Mouse (Mus musculus): ENCODE data around the gene Avil. TPM values are rescaled to one million over a fixed set of nuclear protein-coding genes. Genes with fewer than 3 reads are reported as not detected.
"Not testable (repeated sequence)": the region's sequence is repeated elsewhere in the genome, so short reads cannot be mapped to it uniquely, and the experiment has no call there.

The Avil gene
- polyA plus RNA-seq, 1 experiment from 2014 or later = 0.06 TPM

- peaks cover 34% of the 10 kb centered on the region for H3K36me3 ChIP-seq
- H3K9me3 ChIP-seq (replicated peaks) = no peaks in the 10 kb centered on the region
- H3K4me1 ChIP-seq = peaks cover 43% of the 10 kb centered on the region
- no peak overlapping the region for H3K27ac ChIP-seq
- H3K4me3 ChIP-seq = no peak overlapping the region
- H3K27me3 ChIP-seq (ENCODE audit: low read depth, poor library complexity, severe bottlenecking) = peaks cover 59% of the 10 kb centered on the region
- WGBS = 47% methylated on average over 5 of the region's 5 CpGs
- DNase-seq (ENCODE audit: low spot score) = no peak
Observed at GRCm38 (mm10) chr10:127061085-127061484, 60.6 kb downstream of the Avil start.

- peaks cover 44% of the 10 kb centered on the region for H3K4me1 ChIP-seq
- H3K27ac ChIP-seq = no peak overlapping the region
- H3K27me3 ChIP-seq (ENCODE audit: low read depth, poor library complexity, severe bottlenecking) = peaks cover 56% of the 10 kb centered on the region
- H3K4me3 ChIP-seq = no peak overlapping the region
- WGBS = 82% methylated on average over 2 of the region's 2 CpGs
- no peak for DNase-seq (ENCODE audit: low spot score)
- H3K9me3 ChIP-seq (replicated peaks) = no peaks in the 10 kb centered on the region
- peaks cover 34% of the 10 kb centered on the region for H3K36me3 ChIP-seq
Observed at GRCm38 (mm10) chr10:127061513-127061912, 61.0 kb downstream of the Avil start.

- peaks cover 51% of the 10 kb centered on the region for H3K27me3 ChIP-seq (ENCODE audit: low read depth, poor library complexity, severe bottlenecking)
- DNase-seq (ENCODE audit: low spot score); H3K27ac ChIP-seq; H3K9me3 ChIP-seq (replicated peaks); H3K4me3 ChIP-seq: not testable (repeated sequence)
- peaks cover 35% of the 10 kb centered on the region for H3K36me3 ChIP-seq
- H3K4me1 ChIP-seq = peaks cover 47% of the 10 kb centered on the region
- WGBS = 86% methylated on average over 4 of the region's 4 CpGs
Observed at GRCm38 (mm10) chr10:127062101-127062500, 61.6 kb downstream of the Avil start.

DNA sequence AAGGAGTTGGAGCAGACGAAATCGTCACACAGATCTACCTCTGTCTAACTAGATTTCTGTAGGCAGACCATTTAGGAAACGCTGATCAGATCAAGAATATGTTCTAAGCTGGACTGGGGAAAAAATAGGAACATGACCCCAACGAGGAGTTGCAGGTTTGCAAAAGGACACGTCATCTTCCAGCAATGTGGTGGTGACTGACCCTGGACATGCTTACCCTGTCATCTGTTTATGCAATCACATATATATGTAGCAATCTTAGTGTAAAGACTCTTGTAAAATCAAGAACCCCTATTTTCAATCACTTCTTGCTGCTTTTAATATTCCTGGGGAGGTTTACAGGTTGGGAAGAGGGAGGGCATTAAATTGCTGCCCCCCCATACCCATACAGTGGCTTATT, 62.0 kb downstream of the Avil start:
- WGBS = 84% methylated on average over 5 of the region's 5 CpGs
- no peak for DNase-seq (ENCODE audit: low spot score)
- peaks cover 47% of the 10 kb centered on the region for H3K4me1 ChIP-seq
- H3K9me3 ChIP-seq (replicated peaks) = no peaks in the 10 kb centered on the region
- H3K36me3 ChIP-seq = peaks cover 35% of the 10 kb centered on the region
- H3K27me3 ChIP-seq (ENCODE audit: low read depth, poor library complexity, severe bottlenecking) = peaks cover 47% of the 10 kb centered on the region
- no peak overlapping the region for H3K4me3 ChIP-seq
- no peak overlapping the region for H3K27ac ChIP-seq

DNA sequence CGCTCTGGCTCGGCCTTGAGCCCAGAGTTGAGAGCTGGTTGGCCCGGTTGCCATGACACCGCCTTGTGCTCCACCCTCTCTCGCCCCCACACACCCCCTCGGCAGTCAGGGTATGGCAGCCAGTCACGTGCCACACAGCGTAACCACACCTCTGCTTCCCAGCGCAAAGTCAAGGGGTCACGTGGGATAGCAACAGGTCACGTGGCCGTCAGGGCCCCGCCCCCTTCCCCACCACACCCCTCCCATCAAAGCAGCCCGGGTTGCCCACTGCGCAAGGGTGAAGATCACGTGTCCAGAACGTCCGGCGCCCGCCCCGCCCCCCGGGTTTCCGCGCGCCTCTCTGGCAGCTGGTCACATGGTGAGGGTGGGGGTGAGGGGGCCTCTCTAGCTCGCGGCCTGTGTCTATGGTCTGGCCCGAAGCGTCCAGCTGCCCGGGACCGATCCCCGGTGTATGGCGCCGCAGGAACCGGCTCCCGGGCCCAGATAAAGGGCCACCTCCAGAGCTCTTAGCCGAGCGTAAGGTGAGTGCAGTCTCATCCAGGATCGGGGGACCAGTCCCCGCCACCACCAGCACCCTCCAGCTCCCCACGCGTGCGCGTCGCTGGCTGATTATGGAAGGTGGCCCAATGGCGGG, 62.8 kb downstream of the Avil start, which contains the start of gene Cdk4:
Gene Cdk4 (plus strand): TSS at position 296 of the 634 bp plus-strand sequence.
- peak within 1 kb of the TSS; percentile 99 for H3K27ac ChIP-seq
- peak; percentile 100 for DNase-seq (ENCODE audit: low spot score)
- peaks cover 43% of the 10 kb centered on the region for H3K36me3 ChIP-seq
- under 1% methylated on average over 46 of the region's 46 CpGs for WGBS
- no peaks in the 10 kb centered on the region for H3K9me3 ChIP-seq (replicated peaks)
- peaks cover 44% of the 10 kb centered on the region for H3K4me1 ChIP-seq
- H3K27me3 ChIP-seq (ENCODE audit: low read depth, poor library complexity, severe bottlenecking) = peaks cover 38% of the 10 kb centered on the region
- H3K4me3 ChIP-seq = peak within 1 kb of the TSS; percentile 90

DNA sequence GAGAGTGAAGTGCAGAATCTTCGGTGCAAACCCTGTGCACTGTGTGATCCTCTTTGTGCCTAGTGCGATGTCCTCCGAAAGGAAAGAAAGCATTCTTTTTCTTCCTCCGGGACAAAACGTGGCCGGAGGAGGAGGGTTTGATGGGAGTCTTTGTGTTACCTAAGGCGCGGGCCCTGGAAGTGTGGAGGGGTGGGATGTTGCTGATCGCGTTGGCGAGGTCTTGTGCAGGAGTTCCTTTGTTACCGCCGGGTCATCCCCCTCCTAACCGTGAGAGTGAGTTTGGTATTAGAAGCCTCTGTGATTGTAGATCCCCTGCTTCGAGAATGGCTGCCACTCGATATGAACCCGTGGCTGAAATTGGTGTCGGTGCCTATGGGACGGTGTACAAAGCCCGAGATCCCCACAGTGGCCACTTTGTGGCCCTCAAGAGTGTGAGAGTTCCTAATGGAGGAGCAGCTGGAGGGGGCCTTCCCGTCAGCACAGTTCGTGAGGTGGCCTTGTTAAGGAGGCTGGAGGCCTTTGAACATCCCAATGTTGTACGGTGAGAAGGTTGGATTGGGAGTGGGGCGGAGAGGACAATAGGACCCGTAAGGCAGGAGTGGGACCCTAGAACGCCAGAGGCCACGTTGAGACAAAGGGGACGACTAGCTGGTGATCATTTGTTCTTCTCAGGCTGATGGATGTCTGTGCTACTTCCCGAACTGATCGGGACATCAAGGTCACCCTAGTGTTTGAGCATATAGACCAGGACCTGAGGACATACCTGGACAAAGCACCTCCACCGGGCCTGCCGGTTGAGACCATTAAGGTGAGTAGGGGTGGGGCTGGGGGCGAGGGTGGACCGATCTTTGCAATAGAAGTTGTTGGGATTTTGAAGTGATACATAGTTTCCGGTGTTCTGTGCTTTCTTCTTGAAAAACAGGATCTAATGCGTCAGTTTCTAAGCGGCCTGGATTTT, 63.7 kb downstream of the Avil start:
- H3K4me1 ChIP-seq = peaks cover 44% of the 10 kb centered on the region
- WGBS = 18% methylated on average over 37 of the region's 37 CpGs
- peak overlapping the region; percentile 90 for H3K4me3 ChIP-seq
- H3K27ac ChIP-seq = peak overlapping the region; percentile 99
- peaks cover 47% of the 10 kb centered on the region for H3K36me3 ChIP-seq
- DNase-seq (ENCODE audit: low spot score) = peak; percentile 53
- H3K9me3 ChIP-seq (replicated peaks) = no peaks in the 10 kb centered on the region
- H3K27me3 ChIP-seq (ENCODE audit: low read depth, poor library complexity, severe bottlenecking) = peaks cover 30% of the 10 kb centered on the region

- H3K4me3 ChIP-seq = no peak overlapping the region
- H3K27me3 ChIP-seq (ENCODE audit: low read depth, poor library complexity, severe bottlenecking) = peaks cover 12% of the 10 kb centered on the region
- H3K27ac ChIP-seq = no peak overlapping the region
- DNase-seq (ENCODE audit: low spot score) = no peak
- H3K4me1 ChIP-seq = peaks cover 39% of the 10 kb centered on the region
- H3K9me3 ChIP-seq (replicated peaks) = no peaks in the 10 kb centered on the region
- peaks cover 47% of the 10 kb centered on the region for H3K36me3 ChIP-seq
- WGBS = 94% methylated on average over 9 of the region's 9 CpGs
Observed at GRCm38 (mm10) chr10:127065981-127066380, 65.5 kb downstream of the Avil start.

- peaks cover 47% of the 10 kb centered on the region for H3K36me3 ChIP-seq
- peaks cover 44% of the 10 kb centered on the region for H3K4me1 ChIP-seq
- peak overlapping the region; percentile 16; the same call in 1 of the 2 replicates for H3K4me3 ChIP-seq
- peaks cover 6% of the 10 kb centered on the region for H3K27me3 ChIP-seq (ENCODE audit: low read depth, poor library complexity, severe bottlenecking)
- WGBS = 91% methylated on average over 14 of the region's 14 CpGs
- no peak for DNase-seq (ENCODE audit: low spot score)
- H3K27ac ChIP-seq = no peak overlapping the region
- no peaks in the 10 kb centered on the region for H3K9me3 ChIP-seq (replicated peaks)
Observed at GRCm38 (mm10) chr10:127066519-127067018, 66.1 kb downstream of the Avil start.

GRCm38 (mm10) chr10:127068360-127069038, 68.0 kb downstream of the Avil start:
- Histone ChIP-seq H3K4me1 (peaks cover 38% of the 10 kb centered on the region), H3K9me3 (replicated peaks) (no peaks in the 10 kb centered on the region), H3K27ac (peak overlapping the region; percentile 89), H3K4me3 (peak overlapping the region; percentile 68), H3K27me3 (ENCODE audit: low read depth, poor library complexity, severe bottlenecking) (no peaks in the 10 kb centered on the region), H3K36me3 (peaks cover 47% of the 10 kb centered on the region)
- 88% methylated on average over 9 of the region's 9 CpGs for WGBS
- no peak for DNase-seq (ENCODE audit: low spot score)

DNA sequence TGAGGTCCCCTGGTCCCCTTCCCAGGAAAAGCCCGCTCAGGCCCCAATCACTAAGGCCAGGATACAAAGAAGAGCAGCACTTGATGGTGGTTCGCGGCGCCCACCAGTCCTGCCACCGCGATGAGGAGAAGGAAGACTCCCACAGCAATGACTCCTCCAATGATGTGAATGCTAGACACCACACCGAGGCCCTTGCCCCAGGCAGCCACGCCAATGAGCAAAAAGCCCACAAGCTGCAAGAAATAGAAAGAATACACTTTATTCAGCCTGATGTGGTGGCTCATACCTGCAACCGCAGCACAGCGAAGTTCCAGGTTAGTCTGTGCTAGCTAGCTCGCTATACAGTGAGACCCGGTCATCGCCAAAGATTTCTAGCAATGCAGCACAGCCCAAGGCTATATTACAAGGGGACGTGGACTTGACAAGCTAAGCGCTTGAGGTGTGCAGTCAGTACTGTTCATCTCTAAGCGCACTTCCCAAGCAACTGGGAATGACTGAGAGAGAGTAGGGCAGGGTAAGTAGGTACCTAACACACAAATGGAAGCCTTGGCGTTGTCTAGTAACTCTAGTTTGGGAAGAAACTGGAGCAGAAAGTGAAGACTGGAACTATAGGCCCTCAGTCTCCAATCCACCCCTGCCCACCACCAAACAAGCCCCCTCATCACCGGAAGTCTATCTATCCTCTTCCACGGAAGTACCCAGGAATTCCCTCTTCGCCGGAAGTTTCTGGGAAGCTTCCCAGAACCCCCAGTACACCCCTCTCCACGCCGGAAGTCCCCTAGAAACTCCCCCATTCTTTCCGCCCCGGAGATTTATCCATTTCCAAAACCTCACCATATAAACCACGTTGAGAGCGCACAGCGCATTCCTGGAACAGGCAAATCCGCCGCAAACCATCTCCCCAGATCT, 69.0 kb downstream of the Avil start:
- 11% methylated on average over 30 of the region's 30 CpGs for WGBS
- no peaks in the 10 kb centered on the region for H3K9me3 ChIP-seq (replicated peaks)
- peak; percentile 53 for DNase-seq (ENCODE audit: low spot score)
- peaks cover 43% of the 10 kb centered on the region for H3K36me3 ChIP-seq
- peak overlapping the region; percentile 89 for H3K27ac ChIP-seq
- peaks cover 37% of the 10 kb centered on the region for H3K4me1 ChIP-seq
- peak overlapping the region; percentile 68 for H3K4me3 ChIP-seq
- H3K27me3 ChIP-seq (ENCODE audit: low read depth, poor library complexity, severe bottlenecking) = no peaks in the 10 kb centered on the region

Measured in limb, embryonic 10.5 days (tissue).